Mouse (Mus musculus): ENCODE measurements around the gene Med26.

- TF ChIP-seq GATA1 (IDR thresholded peaks at IDR 0.05; ENCODE audit: low read length): no peak
- TF ChIP-seq TAL1 (IDR thresholded peaks at IDR 0.05; ENCODE audit: low read length): no peak
Observed at GRCm38 (mm10) chr8:72575915-72576314, 27.8 kb upstream of the Med26 start.
